10 mouse cellular contexts compared by ENCODE assay signal in genomic region chr4:99766753-99767152, GRCm38 (mm10). TPM values are rescaled to one million over a fixed set of nuclear protein-coding genes. Genes with fewer than 3 reads are reported as not detected.
DNase-seq lines count a peak whose midpoint lies in the region; ATAC-seq and TF ChIP-seq lines count a peak whose summit lies in the region.
"Had no signal": no experiment of that assay in that cellular context is flagged by ENCODE, and none has a peak within 500 bp of the region (broad histone marks: within the 10 kb centered on the region; RNA-seq: fewer than 3 reads in every experiment).

No protein-coding gene starts in this region.

- H3K9me3 ChIP-seq in midbrain, embryonic 13.5 days: no peaks in the 10 kb centered on the region
- no peaks in the 10 kb centered on the region for H3K9me3 ChIP-seq in midbrain, embryonic 16.5 days (replicated peaks; ENCODE audit: control insufficient read depth, low read length, poor library complexity, severe bottlenecking)
- H3K9me3 ChIP-seq: G1E had no signal

- no peak overlapping the region for H3K4me2 ChIP-seq in midbrain, embryonic 13.5 days (replicated peaks)
- H3K4me2 ChIP-seq in midbrain, embryonic 16.5 days (ENCODE audit: low read length): no peak overlapping the region
- no peak overlapping the region for H3K4me2 ChIP-seq in myocyte (ENCODE audit: low read depth)

- H3K79me2 ChIP-seq in myocyte (ENCODE audit: control insufficient read depth, insufficient read depth): no peaks in the 10 kb centered on the region

- H3K9ac ChIP-seq in midbrain, embryonic 13.5 days (replicated peaks): no peak overlapping the region
- no peak overlapping the region for H3K9ac ChIP-seq in midbrain, embryonic 16.5 days (ENCODE audit: low read depth, low read length)

- peak; percentile 26 for DNase-seq in embryo, embryonic 10 days (ENCODE audit: low spot score)
- DNase-seq in embryo, embryonic 9.5 days (ENCODE audit: extremely low spot score): no peak
- peak; percentile 25 to 36 for DNase-seq in heart, postnatal 36 days
- DNase-seq in urinary bladder, postnatal 36 days (ENCODE audit: low spot score in 2 of 2): no peak

- no peaks in the 10 kb centered on the region for H3K27me3 ChIP-seq in midbrain, embryonic 13.5 days
- no peaks in the 10 kb centered on the region for H3K27me3 ChIP-seq in midbrain, embryonic 16.5 days (ENCODE audit: control insufficient read depth, insufficient read depth, low read depth, low read length)
- H3K27me3 ChIP-seq in myocyte (ENCODE audit: control insufficient read depth, insufficient read depth, insufficient read length): no peaks in the 10 kb centered on the region

- no peaks in the 10 kb centered on the region for H3K4me1 ChIP-seq in midbrain, embryonic 13.5 days (replicated peaks)
- no peaks in the 10 kb centered on the region for H3K4me1 ChIP-seq in midbrain, embryonic 16.5 days (ENCODE audit: control insufficient read depth, insufficient read depth, low read length)

- intact Hi-C loops in heart, postnatal 36 days (cut with DNase I): loop anchor here (1.0 to 5.0 kb wide), 3 partner anchors 105 to 469 kb away; partner anchors contain the start of gene Gm12689

- ATAC-seq in midbrain, embryonic 13.5 days: peak; percentile 67; the same call in 1 of the 2 replicates
- ATAC-seq in midbrain, embryonic 16.5 days: no peak
- ATAC-seq in erythroblast, adult 5-6 weeks (replicated peaks; ENCODE audit: low FRiP score, poor library complexity, severe bottlenecking): no peak

- no peaks in the 10 kb centered on the region for H3K36me3 ChIP-seq in midbrain, embryonic 13.5 days
- no peaks in the 10 kb centered on the region for H3K36me3 ChIP-seq in midbrain, embryonic 16.5 days (ENCODE audit: control insufficient read depth, insufficient read depth, low read length)
- H3K36me3 ChIP-seq in myocyte (ENCODE audit: control insufficient read depth, insufficient read depth): no peaks in the 10 kb centered on the region

- no peak overlapping the region for H3K27ac ChIP-seq in midbrain, embryonic 13.5 days
- no peak overlapping the region for H3K27ac ChIP-seq in midbrain, embryonic 16.5 days (ENCODE audit: low read length)
- H3K27ac ChIP-seq: macrophage had no signal

- TF ChIP-seq POLR2A in myocyte (IDR thresholded peaks at IDR 0.05; ENCODE audit: insufficient read length, low read depth): no peak

- no peak overlapping the region for H3ac ChIP-seq in myocyte (ENCODE audit: control insufficient read depth, insufficient read length)

- WGBS in midbrain, embryonic 13.5 days: 47% methylated on average over 1 of the region's 1 CpGs
- 31% methylated on average over 1 of the region's 1 CpGs for WGBS in midbrain, embryonic 16.5 days

- H3K4me3 ChIP-seq in midbrain, embryonic 13.5 days (replicated peaks): no peak overlapping the region
- no peak overlapping the region for H3K4me3 ChIP-seq in midbrain, embryonic 16.5 days (ENCODE audit: low read depth, low read length)
- H3K4me3 ChIP-seq in myocyte: no peak overlapping the region

TF ChIP-seq in myocyte, 11 proteins besides CTCF, POLR2A, EP300 and RAD21:
- TF ChIP-seq SRF (IDR thresholded peaks at IDR 0.05; ENCODE audit: control insufficient read depth, insufficient read length, low read depth) (no peak), MYOG (IDR thresholded peaks at IDR 0.05; ENCODE audit: control insufficient read depth in 1 of 3, insufficient read depth in 1 of 3, insufficient read length in 2 of 3, low read depth in 2 of 3) (peak in 1 of 3 experiments; percentile 75), MYOD1 (IDR thresholded peaks at IDR 0.05; ENCODE audit: control insufficient read depth in 1 of 3, insufficient read length in 2 of 3, low read depth in 2 of 3) (peak in 2 of 3 experiments; percentile 69 to 71), TCF12 (IDR thresholded peaks at IDR 0.05; ENCODE audit: insufficient read depth, poor library complexity, severe bottlenecking) (peak; percentile 55)

RNA-seq across cellular contexts. Expression of gene Alg6, which starts 51.3 kb away (rescaled TPM):
- 10.2 and 10.4 TPM in 2 replicates for polyA plus RNA-seq in midbrain, embryonic 13.5 days (2015; fragmentation: Nextera tagmentation; extraction: Ambion mirVana)
- polyA plus RNA-seq in midbrain, embryonic 16.5 days (2015; fragmentation: Nextera tagmentation; extraction: Ambion mirVana): 12.3 and 13.3 TPM in 2 replicates
- total RNA-seq in heart, postnatal 36 days (2021): 1 to 10 TPM; 4.4 to 8.6 TPM
- 2.6 TPM for polyA plus RNA-seq in myocyte (2012; fragmentation: generic; extraction: Trizol)
- total RNA-seq in erythroblast, adult 5-6 weeks (2015; ENCODE audit: low replicate concordance): 7.1 and 25.0 TPM in 2 replicates
- 3.9 and 6.6 TPM in 2 replicates for total RNA-seq in erythroblast, adult 5-6 weeks (2017; ENCODE audit: low replicate concordance)

Comparison
In these comparisons a context has a peak if more than half of its experiments do, and no peak if none do; other contexts are left out.
1. DNase-seq: peak in embryo, embryonic 10 days (single experiment) and heart, postnatal 36 days (2 of 2); none in embryo, embryonic 9.5 days (single experiment) and urinary bladder, postnatal 36 days (0 of 2).